Mouse (Mus musculus) E14TG2a.4 (cell line): ENCODE measurements around the gene Pmvk.

ENCODE experiments used
- CTCF ChIP-seq: conservative IDR thresholded peaks from 2 replicates; pipeline ENCODE4 v1.5.1; 2014; ENCODE audit warnings: low read length
- NANOG ChIP-seq: IDR thresholded peaks from 2 replicates; pipeline ENCODE4 v1.6.1; 2014; ENCODE audit warnings: borderline replicate concordance, low read length, mixed read lengths

GRCm38 (mm10) chr3:89419981-89420380, 34.4 kb upstream of the Pmvk start:
- no peak for TF ChIP-seq CTCF
- TF ChIP-seq NANOG: no peak
